Mouse (Mus musculus): ENCODE measurements around the gene Mcm5. TPM values are rescaled to one million over a fixed set of nuclear protein-coding genes. Genes with fewer than 3 reads are reported as not detected.

Gene Mcm5
- polyA plus RNA-seq, 1 experiment from 2014 or later: 191 TPM

DNA sequence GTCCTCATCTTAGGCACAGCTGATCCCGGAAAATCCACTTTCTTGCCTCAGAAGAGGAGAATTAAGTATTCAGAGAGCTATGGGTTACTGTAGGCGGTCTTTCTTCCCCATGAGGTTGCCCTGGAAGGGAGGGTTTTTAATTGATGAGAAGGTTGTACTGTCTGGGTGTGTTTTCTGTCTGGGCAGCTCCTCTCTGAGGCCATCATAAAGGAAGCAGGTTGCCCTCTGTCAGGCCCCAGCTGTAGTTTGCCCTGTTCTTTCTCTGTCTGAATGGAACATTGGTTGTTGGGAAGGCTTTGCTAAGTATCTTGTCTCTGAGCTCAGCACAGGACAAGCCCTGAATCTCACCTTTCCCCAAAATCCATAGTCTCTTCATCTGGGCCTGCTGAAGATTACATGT, 24.0 kb downstream of the Mcm5 start:
- peaks cover 9% of the 10 kb centered on the region; the same call in 1 of the 2 replicates for H3K36me3 ChIP-seq (ENCODE audit: insufficient read depth, low read length)
- H3K4me2 ChIP-seq (replicated peaks; ENCODE audit: low read depth, low read length): no peak overlapping the region
- no peak overlapping the region for H3K4me3 ChIP-seq (ENCODE audit: low read length)
- no peak for ATAC-seq (ENCODE audit: low FRiP score, low TSS enrichment)
- H3K27ac ChIP-seq (ENCODE audit: low read length): no peak overlapping the region
- 79% methylated on average over 2 of the region's 2 CpGs for WGBS
- 0 out of 2 replicates have a peak, but pooled peaks cover 15% of the 10 kb centered on the region for H3K4me1 ChIP-seq (ENCODE audit: insufficient read depth, low read length)
- H3K9ac ChIP-seq (replicated peaks; ENCODE audit: low read length): no peak overlapping the region
- no peaks in the 10 kb centered on the region for H3K27me3 ChIP-seq (ENCODE audit: insufficient read depth, low read length)
- no peaks in the 10 kb centered on the region for H3K9me3 ChIP-seq (ENCODE audit: low read length)

DNA sequence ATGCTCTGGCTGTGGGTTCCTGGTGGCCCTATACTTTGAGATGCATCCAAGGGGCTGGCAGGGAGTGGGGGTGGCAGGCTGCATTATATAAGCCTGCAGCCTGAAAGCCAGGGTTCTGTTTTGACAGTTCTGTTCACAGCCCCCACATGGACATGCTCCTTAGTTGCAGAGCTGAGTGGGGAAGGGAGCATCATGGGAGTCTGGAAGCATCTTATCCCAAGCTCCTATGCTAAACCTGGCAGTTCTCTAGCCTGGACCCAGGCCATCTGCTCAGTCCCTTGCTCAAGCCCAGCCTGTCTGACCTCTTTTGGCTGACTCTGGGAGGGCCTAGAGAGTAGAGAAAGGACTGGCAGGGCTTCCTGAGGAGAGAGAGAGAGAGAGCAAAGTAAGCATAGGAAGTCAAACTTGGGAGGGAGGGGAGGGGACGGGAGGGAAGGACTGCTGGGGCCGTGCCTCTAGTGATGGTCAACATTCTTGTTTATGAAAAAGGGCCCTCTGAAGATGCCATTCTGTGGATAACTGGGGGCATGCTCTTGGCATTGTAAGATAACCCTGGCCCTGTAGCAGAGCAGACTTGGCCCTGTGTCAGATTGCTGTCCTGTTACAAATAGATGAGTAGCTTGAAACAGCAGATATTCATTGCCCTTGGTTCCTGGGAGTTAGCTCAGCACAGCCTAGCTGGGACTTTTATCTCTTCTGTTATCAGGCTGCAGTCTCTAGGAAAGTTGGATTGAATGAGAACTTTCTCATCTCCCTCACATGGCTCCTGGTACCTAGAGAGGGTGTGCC, 25.4 kb downstream of the Mcm5 start:
- H3K9ac ChIP-seq (replicated peaks; ENCODE audit: low read length): no peak overlapping the region; the same call in 1 of the 2 replicates
- no peaks in the 10 kb centered on the region for H3K27me3 ChIP-seq (ENCODE audit: insufficient read depth, low read length)
- H3K4me3 ChIP-seq (ENCODE audit: low read length): no peak overlapping the region
- ATAC-seq (ENCODE audit: low FRiP score, low TSS enrichment): no peak; the same call in 1 of the 2 replicates
- no peak overlapping the region for H3K27ac ChIP-seq (ENCODE audit: low read length)
- WGBS: 63% methylated on average over 2 of the region's 2 CpGs
- no peak overlapping the region for H3K4me2 ChIP-seq (replicated peaks; ENCODE audit: low read depth, low read length)
- 0 out of 2 replicates have a peak, but pooled peaks cover 15% of the 10 kb centered on the region for H3K4me1 ChIP-seq (ENCODE audit: insufficient read depth, low read length)
- no peaks in the 10 kb centered on the region for H3K9me3 ChIP-seq (ENCODE audit: low read length)
- H3K36me3 ChIP-seq (ENCODE audit: insufficient read depth, low read length): no peaks in the 10 kb centered on the region; the same call in 1 of the 2 replicates

DNA sequence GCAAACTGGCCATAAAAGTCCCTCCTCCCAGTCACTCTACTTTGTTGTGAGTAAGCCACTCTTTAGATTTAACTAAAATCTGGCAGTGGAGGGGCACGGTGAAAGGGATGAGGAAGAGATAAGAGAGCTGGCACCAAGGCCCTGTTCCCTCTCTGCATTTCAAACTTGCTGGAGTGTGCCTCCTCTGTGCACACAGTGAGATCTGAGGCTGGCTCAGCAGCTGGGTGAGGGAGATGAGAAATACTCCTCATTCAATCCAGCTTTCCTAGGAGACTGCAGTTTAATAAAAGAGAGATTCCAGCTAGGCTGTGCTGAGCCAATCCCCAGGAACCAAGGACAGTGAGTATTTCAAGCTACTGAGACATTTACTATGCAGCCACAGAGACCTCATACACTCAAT, 26.4 kb downstream of the Mcm5 start:
- Histone ChIP-seq H3K4me2 (replicated peaks; ENCODE audit: low read depth, low read length) (no peak overlapping the region), H3K9me3 (ENCODE audit: low read length) (no peaks in the 10 kb centered on the region), H3K27ac (ENCODE audit: low read length) (no peak overlapping the region), H3K4me3 (ENCODE audit: low read length) (no peak overlapping the region), H3K4me1 (ENCODE audit: insufficient read depth, low read length) (0 out of 2 replicates have a peak, but pooled peaks cover 15% of the 10 kb centered on the region), H3K9ac (replicated peaks; ENCODE audit: low read length) (no peak overlapping the region), H3K36me3 (ENCODE audit: insufficient read depth, low read length) (no peaks in the 10 kb centered on the region), H3K27me3 (ENCODE audit: insufficient read depth, low read length) (no peaks in the 10 kb centered on the region)
- no peak for ATAC-seq (ENCODE audit: low FRiP score, low TSS enrichment)
- 25% methylated on average over 1 of the region's 1 CpGs for WGBS

DNA sequence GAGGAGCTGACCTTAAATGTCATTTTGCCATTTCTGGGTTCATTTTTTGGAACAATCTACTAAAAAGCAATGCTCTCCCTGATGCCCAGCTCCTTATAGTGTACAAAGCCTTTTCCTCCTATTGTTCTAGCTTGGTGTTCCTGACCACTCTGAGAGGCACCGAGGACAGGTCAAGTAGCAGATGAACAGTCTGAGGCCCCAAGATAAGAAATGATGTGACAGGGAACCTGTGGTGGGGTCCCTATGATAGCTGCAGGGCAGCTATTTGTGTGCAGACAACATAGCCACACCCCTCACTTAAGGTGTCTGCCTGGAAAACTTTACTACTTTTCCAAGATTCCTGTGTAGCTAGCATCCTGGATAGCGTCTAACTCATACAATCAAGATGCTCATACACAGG, 26.9 kb downstream of the Mcm5 start:
- WGBS: 72% methylated on average over 2 of the region's 2 CpGs
- no peaks in the 10 kb centered on the region for H3K36me3 ChIP-seq (ENCODE audit: insufficient read depth, low read length)
- H3K9me3 ChIP-seq (ENCODE audit: low read length): no peaks in the 10 kb centered on the region
- H3K4me1 ChIP-seq (ENCODE audit: insufficient read depth, low read length): 0 out of 2 replicates have a peak, but pooled peaks cover 15% of the 10 kb centered on the region
- H3K4me2 ChIP-seq (replicated peaks; ENCODE audit: low read depth, low read length): no peak overlapping the region
- no peak overlapping the region for H3K27ac ChIP-seq (ENCODE audit: low read length)
- no peak overlapping the region for H3K9ac ChIP-seq (replicated peaks; ENCODE audit: low read length)
- ATAC-seq (ENCODE audit: low FRiP score, low TSS enrichment): no peak
- no peak overlapping the region for H3K4me3 ChIP-seq (ENCODE audit: low read length)
- H3K27me3 ChIP-seq (ENCODE audit: insufficient read depth, low read length): no peaks in the 10 kb centered on the region

DNA sequence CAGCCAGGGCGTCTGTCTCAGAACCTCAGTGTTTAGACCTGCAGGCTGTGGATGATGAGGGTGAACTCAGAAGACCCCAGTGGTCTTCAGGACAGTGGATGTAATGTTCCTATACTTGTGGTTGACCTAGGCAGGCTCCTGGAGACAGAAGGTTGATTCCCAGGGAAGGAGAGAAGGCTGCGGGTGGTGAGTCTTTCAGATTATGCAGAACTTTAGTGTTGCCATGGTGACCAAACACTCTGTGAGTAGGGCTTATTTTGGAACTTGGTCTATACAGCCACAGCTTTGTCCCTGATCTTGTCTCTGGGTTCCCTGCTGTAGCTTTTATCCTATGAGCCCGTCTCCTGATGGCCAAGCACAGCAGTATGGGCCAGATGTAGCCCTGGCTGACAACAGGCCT, 28.2 kb downstream of the Mcm5 start:
- Histone ChIP-seq H3K9ac (replicated peaks; ENCODE audit: low read length) (no peak overlapping the region), H3K4me1 (ENCODE audit: insufficient read depth, low read length) (0 out of 2 replicates have a peak, but pooled peaks cover 15% of the 10 kb centered on the region), H3K4me2 (replicated peaks; ENCODE audit: low read depth, low read length) (no peak overlapping the region), H3K36me3 (ENCODE audit: insufficient read depth, low read length) (no peaks in the 10 kb centered on the region), H3K9me3 (ENCODE audit: low read length) (no peaks in the 10 kb centered on the region), H3K4me3 (ENCODE audit: low read length) (no peak overlapping the region), H3K27ac (ENCODE audit: low read length) (no peak overlapping the region), H3K27me3 (ENCODE audit: insufficient read depth, low read length) (no peaks in the 10 kb centered on the region)
- ATAC-seq (ENCODE audit: low FRiP score, low TSS enrichment): no peak
- 77% methylated on average over 3 of the region's 3 CpGs for WGBS

DNA sequence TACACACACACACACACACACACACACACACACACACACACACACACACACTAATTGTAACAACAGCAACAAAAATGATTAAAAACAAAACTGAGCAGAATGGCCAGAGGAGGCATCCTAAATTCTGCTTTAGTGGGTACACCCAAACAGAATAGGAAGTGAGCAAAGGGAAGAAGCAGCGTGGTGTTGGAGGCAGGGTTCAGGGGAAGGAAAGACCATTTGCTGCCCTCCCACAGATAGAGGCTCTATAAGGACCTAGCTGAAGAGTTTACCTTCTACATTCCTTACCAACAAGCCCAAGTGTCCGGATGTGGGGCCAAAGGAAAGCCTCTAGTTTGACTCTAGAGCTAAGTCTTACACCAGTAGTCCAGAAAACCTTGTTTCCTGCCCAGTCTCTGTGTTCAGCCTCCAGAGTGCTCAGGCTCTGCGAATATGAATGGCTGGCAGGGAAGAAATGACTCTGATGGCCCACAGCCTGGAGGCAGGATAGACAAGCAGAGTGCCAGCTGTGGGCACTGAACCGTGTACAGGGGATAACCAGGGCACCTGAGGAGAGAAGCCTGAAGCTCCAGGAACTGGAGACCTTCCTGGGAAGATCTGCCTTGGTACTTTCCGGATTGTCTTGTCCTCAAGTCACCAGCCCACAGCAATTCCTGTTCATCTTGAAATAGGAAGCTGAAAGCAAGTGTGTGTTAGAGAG, 41.7 kb downstream of the Mcm5 start:
- Histone ChIP-seq H3K4me2 (replicated peaks; ENCODE audit: low read depth, low read length) (no peak overlapping the region), H3K9me3 (ENCODE audit: low read length) (no peaks in the 10 kb centered on the region), H3K4me1 (ENCODE audit: insufficient read depth, low read length) (no peaks in the 10 kb centered on the region), H3K27me3 (ENCODE audit: insufficient read depth, low read length) (no peaks in the 10 kb centered on the region), H3K27ac (ENCODE audit: low read length) (no peak overlapping the region), H3K4me3 (ENCODE audit: low read length) (no peak overlapping the region), H3K9ac (replicated peaks; ENCODE audit: low read length) (no peak overlapping the region), H3K36me3 (ENCODE audit: insufficient read depth, low read length) (no peaks in the 10 kb centered on the region)
- WGBS: 67% methylated on average over 5 of the region's 5 CpGs
- ATAC-seq (ENCODE audit: low FRiP score, low TSS enrichment): no peak

DNA sequence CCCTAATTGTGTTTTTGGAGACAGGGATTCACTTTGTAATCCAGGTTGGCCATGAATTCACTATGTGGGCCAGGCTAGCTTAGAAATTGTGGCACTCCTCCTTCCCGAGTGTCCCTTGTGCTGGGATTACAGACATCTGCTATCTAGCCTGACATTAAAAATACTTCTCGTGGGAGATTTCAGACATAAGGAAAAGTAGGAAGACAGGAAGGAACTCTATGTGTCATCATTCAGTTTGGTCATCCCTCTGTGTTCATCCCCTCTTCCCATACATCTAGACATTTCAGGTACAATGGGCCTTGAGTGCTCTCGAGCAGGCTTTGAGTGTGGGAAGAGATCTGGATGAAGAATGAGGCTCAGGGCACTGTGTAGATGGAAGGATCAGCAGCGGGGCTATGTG, 42.4 kb downstream of the Mcm5 start:
- H3K27ac ChIP-seq (ENCODE audit: low read length): no peak overlapping the region
- ATAC-seq (ENCODE audit: low FRiP score, low TSS enrichment): no peak
- H3K27me3 ChIP-seq (ENCODE audit: insufficient read depth, low read length): no peaks in the 10 kb centered on the region
- WGBS: 77% methylated on average over 4 of the region's 4 CpGs
- H3K9ac ChIP-seq (replicated peaks; ENCODE audit: low read length): no peak overlapping the region
- H3K4me3 ChIP-seq (ENCODE audit: low read length): no peak overlapping the region
- no peaks in the 10 kb centered on the region for H3K9me3 ChIP-seq (ENCODE audit: low read length)
- H3K36me3 ChIP-seq (ENCODE audit: insufficient read depth, low read length): no peaks in the 10 kb centered on the region
- no peaks in the 10 kb centered on the region for H3K4me1 ChIP-seq (ENCODE audit: insufficient read depth, low read length)
- no peak overlapping the region for H3K4me2 ChIP-seq (replicated peaks; ENCODE audit: low read depth, low read length)

DNA sequence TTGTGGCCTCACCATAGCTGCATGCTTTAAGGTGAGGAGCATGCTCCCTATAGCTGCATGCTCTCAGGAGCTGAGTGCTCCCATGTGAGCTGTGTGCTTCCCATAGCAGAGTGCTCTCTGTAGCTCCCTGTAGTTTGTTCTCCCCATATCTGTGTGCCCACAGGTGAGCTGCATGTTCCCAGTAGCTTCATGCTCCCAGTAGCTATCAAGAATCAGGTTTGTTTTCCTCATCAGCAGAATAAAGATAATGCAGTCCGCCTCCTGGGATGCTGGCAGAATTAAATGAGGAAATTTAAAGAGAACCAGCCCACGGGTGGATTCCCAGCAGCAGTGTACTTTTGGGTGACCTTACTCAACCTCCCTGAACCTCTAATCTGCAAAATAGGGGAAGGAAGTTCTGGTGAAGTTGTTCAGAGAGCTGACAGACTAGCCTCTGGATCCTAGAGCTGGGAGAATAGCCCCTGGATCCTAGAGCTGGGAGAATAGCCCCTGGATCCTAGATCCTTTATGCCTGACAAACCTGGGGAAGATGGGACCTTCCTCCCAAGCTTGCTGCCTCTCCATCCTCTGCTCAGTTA, 43.2 kb downstream of the Mcm5 start:
- ATAC-seq (ENCODE audit: low FRiP score, low TSS enrichment): no peak
- no peak overlapping the region for H3K4me2 ChIP-seq (replicated peaks; ENCODE audit: low read depth, low read length)
- H3K4me1 ChIP-seq (ENCODE audit: insufficient read depth, low read length): no peaks in the 10 kb centered on the region
- H3K27ac ChIP-seq (ENCODE audit: low read length): no peak overlapping the region
- H3K9me3 ChIP-seq (ENCODE audit: low read length): no peaks in the 10 kb centered on the region
- H3K36me3 ChIP-seq (ENCODE audit: insufficient read depth, low read length): no peaks in the 10 kb centered on the region
- no peak overlapping the region for H3K4me3 ChIP-seq (ENCODE audit: low read length)
- 71% methylated on average over 2 of the region's 2 CpGs for WGBS
- H3K27me3 ChIP-seq (ENCODE audit: insufficient read depth, low read length): no peaks in the 10 kb centered on the region
- H3K9ac ChIP-seq (replicated peaks; ENCODE audit: low read length): no peak overlapping the region

DNA sequence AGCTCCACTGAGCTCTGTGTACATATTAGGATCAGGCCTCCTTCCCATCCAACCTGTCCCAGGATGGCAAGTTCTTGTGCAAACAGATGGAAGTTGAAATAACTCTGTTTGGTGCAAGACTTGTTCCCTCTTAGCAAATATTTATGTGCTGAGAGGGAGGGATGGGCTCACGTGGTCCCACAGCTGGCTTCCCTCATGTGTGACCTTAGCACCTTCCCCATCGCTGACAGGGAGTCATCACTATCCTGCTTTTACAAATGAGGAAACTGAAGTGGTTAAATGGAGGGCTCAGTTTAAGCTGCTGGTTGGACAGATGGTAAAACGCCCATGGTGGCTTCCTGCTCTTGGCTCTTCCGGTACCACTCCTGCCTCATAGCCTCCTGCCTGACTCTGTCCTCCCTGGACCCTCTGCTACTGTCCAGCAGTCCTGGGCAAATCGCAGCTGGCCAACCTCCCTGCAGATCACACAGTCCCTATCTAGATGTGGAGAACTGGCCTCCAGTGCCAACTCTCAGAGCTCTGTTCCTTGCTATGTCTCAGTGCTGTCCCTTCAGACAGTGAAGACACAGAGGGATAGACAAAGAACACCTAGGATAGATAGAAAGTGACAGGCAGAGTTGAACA, 45.6 kb downstream of the Mcm5 start:
- Histone ChIP-seq H3K4me1 (ENCODE audit: insufficient read depth, low read length) (no peaks in the 10 kb centered on the region), H3K4me3 (ENCODE audit: low read length) (no peak overlapping the region), H3K27me3 (ENCODE audit: insufficient read depth, low read length) (no peaks in the 10 kb centered on the region), H3K9me3 (ENCODE audit: low read length) (no peaks in the 10 kb centered on the region), H3K4me2 (replicated peaks; ENCODE audit: low read depth, low read length) (no peak overlapping the region), H3K36me3 (ENCODE audit: insufficient read depth, low read length) (no peaks in the 10 kb centered on the region), H3K27ac (ENCODE audit: low read length) (no peak overlapping the region), H3K9ac (replicated peaks; ENCODE audit: low read length) (no peak overlapping the region)
- ATAC-seq (ENCODE audit: low FRiP score, low TSS enrichment): no peak
- WGBS: 41% methylated on average over 5 of the region's 5 CpGs
